Mouse (Mus musculus) erythroblast, embryonic 14.5 days (primary cell): ENCODE measurements around the gene Muc13.

Experiments used
- GATA1 ChIP-seq: IDR thresholded peaks from 2 replicates; pipeline ENCODE4 v1.6.1; 2012; ENCODE audit warnings: low read length, inconsistent platforms, mixed read lengths
- TAL1 ChIP-seq: IDR thresholded peaks from 3 replicates; pipeline ENCODE4 v1.6.1; 2012; ENCODE audit warnings: low read length, inconsistent platforms, mixed read lengths

- TF ChIP-seq GATA1: no peak
- TF ChIP-seq TAL1: no peak
These were observed 25.2 kb upstream of the Muc13 start for GRCm38 (mm10) chr16:33768491-33769278.
